Mouse (Mus musculus): ENCODE measurements around the gene Ccdc28b.

Ccdc28b gene

DNA sequence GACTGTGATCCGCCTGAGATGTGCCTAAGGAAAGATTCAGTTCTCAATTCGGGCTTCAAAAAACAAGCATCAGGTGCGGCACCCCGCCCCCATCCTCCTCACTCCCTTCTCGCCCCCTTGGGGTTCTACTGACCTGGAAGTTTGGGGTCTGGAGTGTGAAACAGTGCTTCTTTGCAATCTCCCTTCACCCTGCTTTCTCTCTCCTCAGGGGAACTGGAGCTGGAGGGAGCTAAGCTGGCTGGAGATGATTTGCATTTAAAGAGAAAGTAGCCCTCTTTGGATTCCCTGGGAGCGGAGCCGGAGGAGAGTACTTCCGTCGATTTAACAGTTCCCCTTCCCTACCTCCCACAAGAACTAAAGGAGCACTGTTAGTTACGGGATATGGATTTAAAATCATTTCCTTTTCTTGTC lies at the start of gene Ccdc28b:
Gene Ccdc28b (minus strand): TSS at position 267 of the 411 bp plus-strand sequence.
- peak; percentile 34 to 51 for DNase-seq (ENCODE audit: low spot score in 2 of 2)

DNA sequence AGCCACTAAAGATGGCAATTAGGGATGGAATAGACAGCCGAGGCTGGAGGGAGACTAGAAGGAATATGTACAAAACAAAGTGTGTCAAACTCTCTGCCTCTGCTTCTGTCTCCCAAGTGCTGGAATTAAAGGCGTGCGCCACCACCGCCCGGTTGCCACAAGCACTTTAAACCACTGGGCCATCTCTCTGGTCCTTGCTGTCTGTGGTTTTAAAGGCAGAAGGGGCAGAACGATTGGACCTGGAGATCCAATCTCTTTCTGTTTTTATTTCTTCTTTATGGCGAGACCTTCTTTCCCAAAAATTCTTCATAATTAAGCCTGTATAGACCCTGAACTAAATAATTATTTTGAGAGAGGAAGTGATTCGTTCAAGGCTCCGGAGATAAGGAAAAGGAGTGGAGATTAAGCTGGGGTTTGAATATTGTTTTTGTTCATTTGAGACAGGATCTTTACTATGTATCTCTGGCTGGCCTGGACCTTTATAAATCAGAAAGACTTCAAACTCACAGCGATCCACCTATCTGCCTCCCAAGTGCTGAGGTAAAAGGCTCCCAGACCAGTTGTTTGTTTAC lies 49.2 kb upstream of the Ccdc28b start:
- DNase-seq (ENCODE audit: low spot score in 2 of 2) = no peak

GRCm38 (mm10) chr4:129672083-129672877 lies 48.5 kb upstream of the Ccdc28b start, which contains the start of gene Kpna6:
Gene Kpna6 (minus strand): TSS chr4:129672767.
- DNase-seq (ENCODE audit: low spot score in 2 of 2) = peak; percentile 86 to 88

- DNase-seq (ENCODE audit: low spot score in 2 of 2) = peak; percentile 28 to 29
Observed at GRCm38 (mm10) chr4:129671491-129672082, 47.8 kb upstream of the Ccdc28b start.

GRCm38 (mm10) chr4:129662255-129662813 lies 38.6 kb upstream of the Ccdc28b start:
- no peak for DNase-seq (ENCODE audit: low spot score in 2 of 2)

- DNase-seq (ENCODE audit: low spot score in 2 of 2) = no peak
Observed at GRCm38 (mm10) chr4:129661584-129661983, 37.8 kb upstream of the Ccdc28b start.

- DNase-seq (ENCODE audit: low spot score in 2 of 2) = no peak
Observed at GRCm38 (mm10) chr4:129654770-129655169, 31.0 kb upstream of the Ccdc28b start.

GRCm38 (mm10) chr4:129650359-129650758 lies 26.6 kb upstream of the Ccdc28b start:
- no peak for DNase-seq (ENCODE audit: low spot score in 2 of 2)

- no peak for DNase-seq (ENCODE audit: low spot score in 2 of 2)
Observed at GRCm38 (mm10) chr4:129648656-129649055, 24.9 kb upstream of the Ccdc28b start.

GRCm38 (mm10) chr4:129645204-129645603 lies 21.5 kb upstream of the Ccdc28b start:
- DNase-seq (ENCODE audit: low spot score in 2 of 2) = no peak

GRCm38 (mm10) chr4:129641756-129642155 lies 18.0 kb upstream of the Ccdc28b start:
- DNase-seq (ENCODE audit: low spot score in 2 of 2) = no peak

- peak; percentile 92 to 96 for DNase-seq (ENCODE audit: low spot score in 2 of 2)
Observed at GRCm38 (mm10) chr4:129640638-129641467, 17.1 kb upstream of the Ccdc28b start, which contains the start of gene Txlna. Gene Txlna (minus strand): TSS chr4:129641065.

DNA sequence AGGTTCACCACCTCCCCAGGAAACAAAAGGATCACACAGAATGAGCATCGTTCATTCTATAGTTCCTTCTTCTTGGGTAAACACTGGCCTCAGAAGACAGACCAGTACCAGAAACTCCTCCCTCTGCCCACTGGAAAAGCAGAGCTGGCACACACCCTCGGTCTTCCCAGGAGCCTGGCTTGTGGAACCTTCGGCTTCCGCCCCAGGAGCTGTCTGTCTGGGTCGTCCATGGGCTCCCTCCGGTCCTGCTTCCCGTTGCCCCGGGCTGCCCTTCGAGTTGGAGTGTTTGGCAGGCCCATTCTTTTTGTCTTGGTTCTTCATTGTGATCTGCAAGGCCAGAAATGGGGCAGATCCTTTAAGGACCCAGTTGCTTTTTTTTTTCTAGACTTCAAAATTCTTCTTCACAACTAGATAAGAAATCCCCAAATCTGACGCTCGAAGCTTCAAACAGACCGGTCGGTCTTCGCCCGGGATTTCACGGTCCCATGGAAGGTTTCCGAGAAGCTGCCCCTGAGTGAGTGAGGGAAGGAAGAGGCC lies 16.4 kb upstream of the Ccdc28b start:
- peak in 1 of 2 experiments; percentile 32 for DNase-seq (ENCODE audit: low spot score in 2 of 2)

- no peak for DNase-seq (ENCODE audit: low spot score in 2 of 2)
Observed at GRCm38 (mm10) chr4:129639221-129639620, 15.5 kb upstream of the Ccdc28b start.

DNA sequence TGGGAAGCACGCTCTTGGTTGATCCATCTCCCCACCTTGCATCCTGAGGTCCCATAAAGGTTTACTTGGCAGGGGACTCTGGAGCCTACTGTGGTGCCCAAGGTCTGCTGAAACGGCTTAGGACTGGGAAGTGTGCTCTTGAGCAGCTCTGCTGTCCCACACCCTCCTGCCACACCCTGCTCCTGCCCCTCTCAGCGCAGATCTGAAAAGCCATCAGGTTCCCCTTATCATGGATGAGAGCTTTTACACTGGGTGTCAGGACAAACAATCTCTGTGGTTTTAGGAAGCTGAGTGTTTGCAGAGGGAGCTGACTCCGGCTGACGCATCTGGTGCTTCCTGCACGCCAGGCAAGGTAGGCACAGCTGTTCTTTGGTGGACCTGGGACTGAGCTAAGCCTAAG lies 10.1 kb upstream of the Ccdc28b start:
- no peak for DNase-seq (ENCODE audit: low spot score in 2 of 2)

GRCm38 (mm10) chr4:129631867-129632266 lies 8.1 kb upstream of the Ccdc28b start:
- no peak for DNase-seq (ENCODE audit: low spot score in 2 of 2)

- DNase-seq (ENCODE audit: low spot score in 2 of 2) = no peak
Observed at GRCm38 (mm10) chr4:129630944-129631343, 7.2 kb upstream of the Ccdc28b start.

DNA sequence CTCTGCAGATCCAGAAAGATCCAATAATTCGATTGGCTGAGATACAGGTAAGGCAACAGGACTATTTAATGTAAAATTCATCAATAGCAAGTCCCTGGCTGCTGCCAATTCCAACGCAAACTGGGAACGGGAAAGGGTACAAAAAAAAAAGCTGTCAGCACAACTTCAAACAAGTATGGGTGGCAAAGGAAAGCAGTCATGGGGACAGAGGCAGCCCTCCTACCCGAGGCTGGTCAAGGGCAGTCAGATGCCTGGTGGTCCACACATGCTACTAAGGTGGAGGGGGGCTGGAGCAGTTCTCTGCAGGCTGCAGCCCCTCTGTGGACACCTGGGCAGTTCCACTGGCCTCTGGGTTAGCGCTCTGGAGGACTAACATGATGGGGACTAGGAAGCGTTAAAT lies 2.3 kb upstream of the Ccdc28b start:
- no peak for DNase-seq (ENCODE audit: low spot score in 2 of 2)

GRCm38 (mm10) chr4:129625496-129625895 lies 1.7 kb upstream of the Ccdc28b start:
- no peak for DNase-seq (ENCODE audit: low spot score in 2 of 2)

GRCm38 (mm10) chr4:129625029-129625370 lies 1.3 kb upstream of the Ccdc28b start:
- DNase-seq (ENCODE audit: low spot score in 2 of 2) = no peak

Data from urinary bladder, postnatal 36 days (tissue).